Mouse (Mus musculus): ENCODE results near the gene Ero1lb.
"Not testable (repeated sequence)": the region's sequence is repeated elsewhere in the genome, so short reads cannot be mapped to it uniquely, and the experiment has no call there.

Ero1lb gene

DNA sequence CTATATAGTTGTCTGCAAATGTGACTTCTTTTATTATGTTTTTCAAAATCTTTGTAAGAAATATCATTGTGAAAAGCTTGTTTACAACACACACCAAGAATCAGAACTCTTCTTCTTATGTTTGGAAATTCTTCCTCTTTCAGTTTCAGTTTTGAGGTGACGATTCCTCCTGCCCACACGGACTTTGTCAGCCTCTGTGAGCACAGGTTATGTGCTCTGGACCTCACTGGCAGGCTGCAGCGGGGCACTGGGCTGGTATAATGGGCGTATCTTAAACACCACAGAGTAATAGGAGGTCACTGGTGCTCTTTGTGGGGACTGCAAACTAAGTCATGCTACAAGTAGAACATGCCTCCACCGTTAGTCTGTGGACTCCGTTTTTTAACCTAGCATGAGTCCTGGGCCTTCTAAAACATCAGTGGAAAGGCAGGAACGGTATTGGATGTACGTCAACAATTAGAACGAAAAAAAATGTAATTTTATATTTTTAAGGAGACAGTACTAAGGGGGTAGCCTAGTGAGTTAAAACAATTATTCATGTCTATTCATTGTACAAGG, 9.4 kb downstream of the Ero1lb start:
- peak; percentile 63 to 66 for DNase-seq

DNA sequence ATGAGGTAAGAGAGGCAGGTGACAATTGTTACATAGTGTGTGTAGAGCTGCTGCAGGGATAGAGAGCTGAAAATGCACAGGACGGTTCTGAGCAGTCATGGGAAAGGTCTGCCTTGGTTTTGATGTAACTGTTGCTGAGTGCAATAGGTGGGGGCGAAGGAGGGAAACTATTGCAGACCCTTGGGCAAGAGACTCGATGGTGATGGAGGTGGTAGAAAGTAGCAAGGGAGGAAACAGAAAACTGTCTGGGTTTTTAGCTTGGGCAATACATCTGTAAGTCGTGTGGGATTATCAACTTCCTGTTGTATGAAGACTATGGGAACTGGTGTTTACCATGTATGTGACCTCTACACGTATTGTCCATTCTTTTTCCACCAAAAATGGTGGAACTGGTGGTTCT, 12.5 kb downstream of the Ero1lb start:
- no peak for DNase-seq

DNA sequence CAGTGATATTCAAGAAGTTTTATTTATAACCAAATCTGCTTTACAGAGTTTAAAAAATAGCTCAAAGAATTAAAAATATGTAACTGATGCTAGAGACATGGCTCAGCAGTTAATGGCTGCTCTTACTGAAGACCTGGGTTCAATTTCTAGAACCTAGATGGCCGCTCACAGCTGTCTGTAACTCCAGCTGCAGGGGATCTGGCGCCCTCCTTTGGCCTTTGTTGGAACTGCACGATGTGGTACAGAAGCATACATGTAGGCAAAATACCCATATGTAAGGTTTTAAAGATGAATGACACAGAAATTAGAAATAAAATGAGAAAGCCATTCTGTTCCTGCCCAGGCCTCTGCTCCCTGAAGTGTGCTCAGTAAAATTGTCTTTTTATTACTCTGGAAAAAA, 23.3 kb downstream of the Ero1lb start:
- DNase-seq = peak; percentile 90 to 92

DNA sequence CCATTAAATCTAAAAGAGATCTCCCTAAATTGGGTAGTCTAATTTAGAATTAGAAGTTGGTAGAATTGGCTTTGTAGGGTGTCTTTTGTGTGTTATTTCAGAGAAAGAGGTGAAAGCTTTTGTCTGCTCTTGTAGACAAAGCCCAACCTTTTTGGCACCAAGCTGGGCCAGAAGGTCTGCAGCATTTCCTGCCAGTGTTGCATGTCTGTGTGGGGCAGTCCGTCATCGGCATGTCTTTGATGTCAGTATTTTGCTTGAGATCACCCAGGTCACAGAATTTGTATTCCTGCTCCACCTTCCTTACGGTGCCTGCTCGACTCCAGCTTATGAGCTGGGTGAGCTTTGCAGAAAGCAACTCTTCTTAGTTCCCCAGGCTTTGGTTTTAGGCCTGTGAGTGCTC, 31.4 kb downstream of the Ero1lb start:
- DNase-seq = not testable (repeated sequence)

DNA sequence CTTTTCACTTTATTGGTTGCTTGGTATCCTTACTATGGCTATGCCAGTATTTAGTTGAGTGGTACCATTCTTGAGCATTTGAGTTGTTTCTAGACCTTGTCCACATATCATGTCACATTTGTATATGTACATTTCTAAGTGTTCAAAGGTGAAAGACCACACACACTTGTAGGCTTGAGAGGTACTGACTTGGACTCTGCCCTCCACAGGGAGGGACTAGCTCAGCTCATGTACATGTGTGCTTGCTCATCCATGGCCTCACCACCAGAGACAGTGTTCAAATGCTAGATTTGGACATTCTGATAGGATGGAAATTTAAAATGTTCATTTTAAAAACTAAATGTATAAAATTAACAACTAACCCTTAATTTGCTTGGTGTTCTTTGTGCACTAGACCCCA, 44.5 kb downstream of the Ero1lb start:
- DNase-seq = not testable (repeated sequence)

DNA sequence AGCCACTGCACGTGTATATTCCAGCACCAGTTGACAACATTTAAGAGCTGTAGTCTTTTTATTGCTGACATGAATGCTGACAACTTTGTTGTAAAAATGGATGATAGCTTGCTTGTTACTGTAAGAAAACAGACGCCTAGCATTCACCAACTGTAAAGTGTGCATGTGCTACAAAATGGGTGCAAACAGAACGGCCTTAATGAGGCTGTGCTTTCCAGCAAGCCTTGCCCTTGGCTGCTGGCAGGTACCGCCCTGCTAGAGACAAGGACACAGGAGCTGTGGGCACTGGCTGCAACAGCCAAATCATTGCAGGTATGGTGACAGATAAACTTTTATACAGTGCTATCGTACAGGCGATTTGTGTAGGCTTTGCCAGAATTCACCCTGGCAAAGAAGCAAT, 48.4 kb downstream of the Ero1lb start:
- DNase-seq = not testable (repeated sequence)

DNA sequence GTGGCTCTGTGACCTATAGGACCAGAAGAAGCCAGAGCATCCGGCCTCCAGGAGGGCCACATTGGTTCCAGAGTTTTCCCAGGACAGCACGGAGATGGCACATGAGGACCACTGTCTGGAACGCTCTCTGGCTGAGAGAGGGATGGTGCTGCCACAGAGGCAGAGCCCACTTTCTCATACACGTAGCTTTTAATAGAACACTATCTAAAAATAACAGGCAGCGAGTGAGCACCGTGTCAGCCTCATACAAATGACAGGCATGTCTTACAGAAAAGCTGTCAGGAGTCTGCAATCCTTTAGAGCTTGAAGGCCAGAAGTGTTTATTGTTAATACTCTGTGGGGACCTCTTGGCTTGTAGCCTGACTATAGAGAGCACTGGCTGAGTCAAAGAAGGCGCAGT, 48.9 kb downstream of the Ero1lb start:
- DNase-seq = not testable (repeated sequence)

DNA sequence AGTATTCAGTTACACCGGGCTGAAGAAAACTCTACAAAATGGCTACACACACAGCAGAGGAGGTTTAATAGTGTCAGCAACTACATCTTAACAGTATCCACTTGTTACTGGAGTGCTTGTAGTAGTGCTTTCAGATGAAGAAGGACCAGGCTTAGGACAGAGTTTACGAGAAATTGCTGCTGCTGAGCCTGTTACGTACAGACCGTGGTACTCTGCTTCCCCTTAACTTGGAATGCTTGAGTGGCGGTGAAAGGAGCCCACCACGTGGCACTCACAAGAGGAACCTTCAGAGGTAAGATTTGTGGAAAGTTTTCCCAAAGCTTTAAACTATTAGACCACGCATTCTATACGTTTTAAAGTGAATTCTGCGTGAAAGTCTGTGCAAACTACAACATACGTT, 49.3 kb downstream of the Ero1lb start:
- not testable (repeated sequence) for DNase-seq

DNA sequence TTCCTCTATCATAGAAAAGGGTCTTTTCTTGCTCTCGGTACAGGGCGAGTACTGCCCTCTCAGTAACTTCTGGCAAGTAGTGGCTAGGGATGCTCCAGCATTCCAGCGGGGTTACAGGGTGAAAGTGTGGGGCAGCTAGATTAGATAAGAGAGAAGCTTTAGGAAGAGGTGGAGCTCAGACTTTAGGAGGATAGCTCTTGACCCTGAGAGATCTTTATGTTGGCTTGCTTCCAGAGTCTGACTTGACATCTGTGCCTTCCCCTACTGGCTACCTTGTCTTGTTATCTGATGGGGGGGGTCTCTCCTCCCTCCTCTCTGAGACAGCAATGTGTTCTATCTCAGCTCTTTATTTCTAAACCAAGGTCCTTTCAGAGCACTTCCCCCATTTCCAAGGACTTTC, 50.8 kb downstream of the Ero1lb start:
- DNase-seq = not testable (repeated sequence)

DNA sequence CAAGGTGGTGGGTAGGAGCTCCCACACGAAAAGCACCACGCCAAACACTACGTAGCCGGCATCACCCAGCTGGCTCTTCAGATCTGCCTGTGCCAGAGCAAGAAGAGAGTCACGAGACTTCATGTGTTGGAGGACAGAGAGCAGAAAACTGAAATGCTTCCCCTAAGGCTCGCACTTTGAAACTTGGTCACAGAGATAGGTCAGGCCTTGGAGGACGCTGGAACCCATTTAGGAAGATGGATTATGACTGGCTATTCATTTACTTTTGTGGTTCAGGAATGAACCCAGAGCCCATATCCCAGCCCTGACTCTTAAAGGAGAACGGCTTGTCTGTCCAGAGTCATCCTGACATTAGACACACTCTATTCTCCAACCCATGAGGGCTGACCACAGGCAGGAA, 54.1 kb downstream of the Ero1lb start:
- not testable (repeated sequence) for DNase-seq

DNA sequence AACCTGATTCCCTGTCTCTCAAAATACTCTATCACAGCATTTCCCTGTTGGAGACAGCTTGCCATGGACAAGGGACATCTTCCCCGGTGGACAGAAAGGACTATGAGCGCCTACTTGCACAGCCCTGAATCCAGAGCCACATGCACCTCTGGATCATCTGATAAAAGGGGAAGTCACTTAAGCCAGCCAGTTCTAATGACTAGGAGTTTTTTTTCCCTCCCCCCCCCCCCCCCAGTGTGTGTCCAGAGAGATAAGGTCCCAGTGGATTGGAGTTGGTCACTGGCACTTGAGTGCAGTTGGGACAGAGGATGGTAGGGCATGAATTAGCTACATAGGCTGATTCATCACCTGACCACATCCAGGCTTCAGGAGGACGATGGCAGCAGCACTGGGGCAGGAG, 60.4 kb downstream of the Ero1lb start:
- DNase-seq = not testable (repeated sequence)

DNA sequence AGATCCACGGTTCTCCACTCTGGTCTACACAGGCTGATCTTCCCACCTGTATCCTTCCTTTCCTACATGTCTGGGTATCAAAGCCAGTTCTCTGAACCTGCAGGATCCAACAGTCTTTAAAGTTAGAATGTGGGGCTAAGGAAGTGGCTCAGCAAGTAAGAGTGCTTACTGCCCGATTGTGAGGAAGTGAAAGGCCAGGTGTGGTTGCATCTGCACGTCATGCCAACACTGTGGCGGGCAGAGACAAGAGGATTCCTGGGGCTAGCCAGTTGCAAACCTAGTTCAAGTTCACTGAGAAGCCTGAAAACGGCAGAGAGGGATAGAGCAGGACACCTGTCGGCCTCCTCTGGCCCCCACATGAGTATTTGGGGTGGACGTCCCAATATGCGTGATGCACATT, 62.1 kb downstream of the Ero1lb start:
- peak; percentile 58 to 67 for DNase-seq

DNA sequence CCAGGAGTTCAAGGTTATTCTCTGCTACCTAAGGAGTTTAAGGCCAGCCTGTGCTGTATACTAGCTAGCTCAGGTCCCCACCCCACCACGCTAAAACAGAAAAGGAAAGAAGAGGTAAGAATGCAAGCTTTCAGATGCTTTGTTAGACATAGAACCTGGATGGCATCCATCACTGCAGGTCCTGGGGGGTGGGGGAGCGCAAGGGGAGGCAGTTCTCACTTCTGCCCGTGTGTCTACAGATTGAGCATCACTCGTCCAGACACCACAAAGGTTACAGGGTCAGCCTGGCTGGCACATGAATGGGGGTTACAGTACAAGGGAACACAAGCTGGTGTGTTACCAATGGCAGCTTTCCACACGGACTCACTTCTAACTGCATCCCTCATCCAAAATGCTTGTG, 62.5 kb downstream of the Ero1lb start:
- not testable (repeated sequence) for DNase-seq

DNA sequence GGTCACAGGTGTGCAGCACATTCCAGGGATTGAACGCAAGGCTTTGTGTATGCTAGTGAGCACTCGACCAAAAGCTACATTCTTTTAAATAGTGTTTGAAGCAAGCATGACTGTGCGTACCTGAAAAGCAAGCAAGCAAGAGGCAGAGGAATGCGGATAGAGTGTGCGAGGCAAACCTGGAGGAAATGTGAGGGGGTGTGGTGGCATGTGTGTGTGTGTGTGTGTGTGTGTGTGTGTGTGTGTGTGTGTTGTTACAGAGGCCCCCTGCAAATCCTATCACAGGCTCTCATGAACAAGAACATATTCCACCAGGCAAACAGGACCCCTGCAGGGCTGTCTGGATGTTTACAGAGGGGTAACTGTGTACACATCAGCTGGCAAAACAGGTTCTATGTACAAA, 64.6 kb downstream of the Ero1lb start:
- DNase-seq = not testable (repeated sequence)

DNA sequence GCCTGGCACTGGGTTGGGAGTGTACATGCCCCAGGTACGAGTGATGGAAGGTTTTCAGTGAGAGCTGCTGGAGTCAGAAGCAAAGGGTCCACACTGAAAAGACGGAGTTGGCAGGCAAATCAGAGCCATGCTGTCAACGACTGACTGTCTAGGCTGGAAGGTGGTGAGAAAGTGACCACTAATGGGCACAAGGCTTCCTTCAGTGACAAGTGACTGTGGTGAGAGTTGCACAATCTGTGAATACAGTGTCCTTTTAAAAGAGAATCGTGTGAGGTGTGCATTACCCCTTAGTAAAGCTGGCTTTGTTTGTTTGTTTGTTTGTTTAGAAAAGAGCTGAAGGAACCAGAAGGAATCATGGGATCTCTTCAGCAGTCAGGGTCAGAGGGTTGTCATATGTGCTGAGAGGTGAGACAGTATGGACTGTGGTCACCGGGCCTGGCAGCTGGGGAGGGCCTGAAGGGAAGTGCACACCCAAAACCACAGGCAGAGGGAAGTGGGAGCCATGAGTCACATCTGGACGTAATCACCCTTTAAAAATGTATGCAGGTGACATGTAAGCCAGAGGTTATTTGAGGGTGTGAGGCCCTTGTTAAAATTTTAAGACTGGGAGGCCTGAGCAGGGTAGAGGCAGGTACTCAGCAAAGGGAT, 69.4 kb downstream of the Ero1lb start:
- not testable (repeated sequence) for DNase-seq

DNA sequence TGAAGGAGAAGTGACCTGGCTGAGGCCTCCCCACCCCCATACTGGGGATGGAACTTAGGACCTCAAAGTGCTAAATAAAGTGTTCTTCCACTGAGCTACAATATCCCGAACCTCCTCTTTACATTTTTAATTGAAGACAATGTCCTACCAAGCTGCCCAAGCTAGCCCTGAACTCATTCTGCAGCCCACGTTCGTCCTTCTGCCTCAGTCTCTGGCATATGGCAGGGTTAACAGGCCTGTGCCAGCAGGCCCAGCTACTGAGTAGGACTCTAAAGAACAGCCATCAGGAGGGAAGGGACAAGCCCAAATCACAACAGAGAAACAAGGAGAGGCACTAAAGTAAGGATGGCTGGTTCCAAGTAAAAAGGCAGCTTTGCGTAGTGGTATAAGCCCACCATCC, 77.1 kb downstream of the Ero1lb start:
- not testable (repeated sequence) for DNase-seq

DNA sequence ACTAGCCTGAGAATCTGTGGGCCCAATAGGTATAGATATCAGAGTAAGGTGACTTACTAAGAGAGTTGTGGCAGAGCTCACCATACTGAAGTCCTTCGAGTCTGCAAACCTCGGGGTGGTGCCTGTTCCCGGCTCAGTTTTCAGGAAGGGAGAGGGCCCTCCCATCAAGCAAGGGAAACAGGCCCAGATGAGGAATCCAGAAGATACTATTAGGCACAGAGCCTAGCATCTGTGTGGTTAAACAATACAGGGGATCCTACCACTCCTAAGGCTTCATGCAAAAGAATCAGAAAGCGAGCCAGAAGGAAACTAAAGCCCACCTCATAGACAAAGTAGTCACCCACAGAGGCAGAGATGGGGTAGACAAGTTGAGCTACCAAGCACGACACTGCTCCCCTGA, 81.0 kb downstream of the Ero1lb start:
- not testable (repeated sequence) for DNase-seq

DNA sequence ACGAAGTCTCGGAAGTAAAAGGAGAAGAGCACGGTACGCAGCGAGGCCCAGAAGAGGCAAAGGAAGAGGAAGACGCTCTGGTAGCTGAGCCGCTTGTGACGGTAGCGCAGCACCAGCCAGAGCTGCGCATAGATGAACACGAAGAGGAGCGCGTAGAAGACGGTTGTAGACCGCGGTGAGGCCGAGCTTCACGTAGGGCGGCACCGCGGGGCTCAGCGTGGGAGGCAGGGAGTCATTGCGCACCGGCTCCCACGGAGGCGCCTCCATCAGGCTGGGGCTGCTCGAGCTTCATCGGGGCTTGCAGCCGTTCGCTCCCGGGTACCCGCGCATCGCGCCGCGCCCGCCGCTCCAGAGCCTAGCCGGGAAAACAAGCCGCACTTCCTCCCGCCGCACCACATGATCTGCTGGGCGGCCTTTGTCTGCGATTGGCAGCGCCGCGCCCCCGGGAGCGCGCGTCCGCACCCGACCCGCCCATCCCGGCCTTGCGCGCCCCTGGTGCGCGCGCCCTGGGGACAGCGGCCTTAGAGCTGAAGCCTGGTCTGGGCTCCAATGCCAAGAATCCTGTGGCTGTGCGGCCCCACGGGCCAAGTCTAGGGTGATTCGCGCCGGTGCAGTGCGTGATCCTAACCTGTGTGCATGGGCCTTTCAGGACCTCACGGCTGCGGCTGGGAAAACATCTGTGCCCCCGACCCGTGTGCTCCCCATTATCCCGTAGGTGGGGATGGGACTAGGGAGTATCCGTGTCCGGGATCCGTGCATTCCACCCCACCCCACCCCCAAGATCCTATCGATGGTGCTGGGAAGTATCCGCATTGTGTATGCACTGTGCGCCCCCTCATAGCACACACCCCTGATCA, 84.6 kb downstream of the Ero1lb start:
- peak; percentile 52 to 59 for DNase-seq

DNA sequence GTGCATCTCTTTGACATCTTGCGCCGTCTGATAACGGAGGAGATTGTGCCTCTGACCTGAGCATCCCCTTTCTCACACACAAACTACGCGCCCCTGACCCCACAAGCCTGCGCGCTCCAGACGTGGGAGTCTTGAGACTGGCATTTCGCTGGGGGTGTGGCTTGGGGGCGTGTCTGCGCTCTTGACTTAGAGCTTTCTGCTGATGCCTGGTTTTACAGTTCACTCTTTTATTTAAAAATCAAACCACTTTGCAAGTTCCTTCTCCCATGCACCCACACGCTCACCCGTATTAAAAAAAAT, 85.2 kb downstream of the Ero1lb start:
- peak; percentile 71 to 73 for DNase-seq

All from B cell, adult 2 months (primary cell).